Mouse (Mus musculus) bone marrow macrophage, adult 2 months (primary cell): ENCODE measurements around the gene Gpr22.

ENCODE experiments used
- CTCF ChIP-seq: IDR thresholded peaks from 2 replicates; pipeline ENCODE4 v1.5.1; 2012; ENCODE audit warnings: low read depth, mild to moderate bottlenecking, low read length, moderate library complexity
- POLR2A ChIP-seq: IDR thresholded peaks from 2 replicates; pipeline ENCODE4 v1.6.1; 2012; ENCODE audit warnings: mild to moderate bottlenecking, low read depth, low read length, borderline replicate concordance

- TF ChIP-seq POLR2A: no peak
- TF ChIP-seq CTCF: no peak
These were observed 12.3 kb downstream of the Gpr22 start for GRCm38 (mm10) chr12:31701411-31701810.
